9 mouse cellular contexts compared by ENCODE assay signal in the genomic region with DNA sequence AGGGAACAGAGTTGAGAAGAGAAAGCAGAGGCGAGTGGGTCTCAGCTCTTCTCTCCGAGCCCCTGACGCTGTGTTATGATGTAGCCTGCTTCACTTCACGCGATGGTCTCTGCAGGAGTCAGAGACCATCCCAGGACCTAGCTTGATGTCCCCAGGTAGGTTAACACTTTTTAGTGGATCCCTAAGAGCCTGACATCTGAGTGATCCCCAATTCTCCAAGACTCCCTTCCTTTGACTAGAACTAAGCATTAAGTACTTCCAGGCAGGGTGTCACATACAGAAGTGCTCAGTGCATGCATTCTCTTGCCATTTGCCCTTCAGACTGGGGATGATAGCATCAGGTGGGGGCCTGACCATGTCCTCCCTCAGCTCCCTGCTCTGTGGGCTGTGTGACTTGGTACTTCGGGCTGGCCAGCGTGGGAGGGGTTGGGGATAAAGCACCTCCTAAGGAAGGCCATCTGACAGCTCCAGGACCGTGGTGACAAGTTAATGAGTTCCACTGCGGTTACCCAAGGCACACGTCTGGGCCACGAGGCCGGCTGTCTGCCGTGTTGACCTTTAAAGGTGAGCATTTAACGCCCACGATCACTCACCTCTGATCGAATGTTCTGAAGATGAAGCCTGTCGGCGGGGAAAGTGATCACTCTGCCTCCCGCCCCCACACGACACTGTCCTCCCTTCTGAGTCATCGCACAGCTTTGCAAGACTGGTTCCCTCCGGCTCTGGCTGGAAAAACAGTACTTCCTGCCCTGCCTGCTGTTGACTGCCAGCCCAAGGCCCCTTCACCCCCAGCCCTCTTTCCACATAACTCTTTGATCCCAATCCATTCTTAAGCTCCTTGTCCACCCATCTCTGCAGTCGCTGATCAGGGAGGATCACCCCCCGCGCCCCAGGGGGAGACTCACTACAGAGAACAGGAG.
DNase-seq lines count a peak whose midpoint lies in the region; ATAC-seq and TF ChIP-seq lines count a peak whose summit lies in the region.
"Had no signal": no experiment of that assay in that cellular context is flagged by ENCODE, and none has a peak within 500 bp of the region (broad histone marks: within the 10 kb centered on the region; RNA-seq: fewer than 3 reads in every experiment).

No protein-coding gene starts in this region.

- H3K27ac ChIP-seq in hindbrain, embryonic 12.5 days: peak overlapping the region; percentile 40; the same call in 1 of the 2 replicates
- H3K27ac ChIP-seq in hindbrain, embryonic 11.5 days (ENCODE audit: low read depth, low read length): no peak overlapping the region
- H3K27ac ChIP-seq in thymus, adult 2 months (ENCODE audit: control insufficient read depth, insufficient read depth, low read length): no peak overlapping the region
- H3K27ac ChIP-seq: heart, embryonic 15.5 days had no signal

- no peaks in the 10 kb centered on the region for H3K36me3 ChIP-seq in hindbrain, embryonic 12.5 days
- no peaks in the 10 kb centered on the region for H3K36me3 ChIP-seq in hindbrain, embryonic 11.5 days (ENCODE audit: control insufficient read depth, insufficient read depth, low read length)
- H3K36me3 ChIP-seq in thymus, adult 2 months (ENCODE audit: control insufficient read depth, insufficient read depth, low read length): no peaks in the 10 kb centered on the region
- H3K36me3 ChIP-seq: heart, embryonic 15.5 days had no signal

- no peak for ATAC-seq in hindbrain, embryonic 12.5 days (ENCODE audit: low FRiP score)
- ATAC-seq in hindbrain, embryonic 11.5 days (ENCODE audit: low FRiP score): no peak

- TF ChIP-seq POLR2A in thymus, adult 2 months (IDR thresholded peaks at IDR 0.05; ENCODE audit: control insufficient read depth, extremely low read depth, insufficient read depth, low read length, poor library complexity): no peak

- TF ChIP-seq CTCF in thymus, adult 2 months (IDR thresholded peaks at IDR 0.05; ENCODE audit: borderline replicate concordance, control insufficient read depth, extremely low read depth, insufficient read depth, low read length, poor library complexity): no peak

- 67% methylated on average over 25 of the region's 25 CpGs for WGBS in hindbrain, embryonic 12.5 days
- WGBS in hindbrain, embryonic 11.5 days: 68% methylated on average over 25 of the region's 25 CpGs
- 74% methylated on average over 25 of the region's 25 CpGs for WGBS in thymus, adult 2 months

- H3K27me3 ChIP-seq in hindbrain, embryonic 12.5 days: peaks cover 5% of the 10 kb centered on the region
- H3K27me3 ChIP-seq in hindbrain, embryonic 11.5 days (ENCODE audit: control insufficient read depth, insufficient read depth, low read length): no peaks in the 10 kb centered on the region
- H3K27me3 ChIP-seq in thymus, adult 2 months (ENCODE audit: control insufficient read depth, insufficient read depth, low read length): no peaks in the 10 kb centered on the region; the same call in 1 of the 2 replicates

- peaks cover 11% of the 10 kb centered on the region for H3K4me1 ChIP-seq in hindbrain, embryonic 12.5 days
- peaks cover 4% of the 10 kb centered on the region; the same call in 1 of the 2 replicates for H3K4me1 ChIP-seq in hindbrain, embryonic 11.5 days (replicated peaks; ENCODE audit: control insufficient read depth, insufficient read depth, low read length)
- H3K4me1 ChIP-seq in thymus, adult 2 months (replicated peaks; ENCODE audit: control insufficient read depth, insufficient read depth, low read length): 0 out of 2 replicates have a peak, but pooled peaks cover 2% of the 10 kb centered on the region
- H3K4me1 ChIP-seq: heart, embryonic 15.5 days had no signal

- H3K4me3 ChIP-seq in hindbrain, embryonic 12.5 days: no peak overlapping the region
- H3K4me3 ChIP-seq in hindbrain, embryonic 11.5 days (ENCODE audit: low read depth, low read length): no peak overlapping the region
- no peak overlapping the region for H3K4me3 ChIP-seq in thymus, adult 2 months (ENCODE audit: control insufficient read depth, insufficient read depth, low read length)
- H3K4me3 ChIP-seq: heart, embryonic 15.5 days had no signal

- H3K9ac ChIP-seq in hindbrain, embryonic 12.5 days: no peak overlapping the region
- H3K9ac ChIP-seq in hindbrain, embryonic 11.5 days (ENCODE audit: low read depth, low read length): no peak overlapping the region
- H3K9ac ChIP-seq: heart, embryonic 15.5 days had no signal

- no peak for DNase-seq in hindbrain, embryonic 11.5 days (ENCODE audit: low spot score)
- peak; percentile 90 for DNase-seq in 3T3-L1 (ENCODE audit: low read depth, low spot score)
- DNase-seq in adipocyte (ENCODE audit: low spot score): peak; percentile 80
- DNase-seq in induced T-regulatory cell, adult 2 months (ENCODE audit: low read depth): peak; percentile 77
- no peak for DNase-seq in layer of hippocampus, adult 9-10 months (ENCODE audit: low spot score)
- no peak for DNase-seq in thymus, adult 2 months
- no peak for DNase-seq in cerebellum, adult 9-11 months

- no peak overlapping the region for H3K4me2 ChIP-seq in hindbrain, embryonic 12.5 days (replicated peaks)
- no peak overlapping the region for H3K4me2 ChIP-seq in hindbrain, embryonic 11.5 days (replicated peaks; ENCODE audit: low read depth, low read length)
- H3K4me2 ChIP-seq: heart, embryonic 15.5 days had no signal

- H3K9me3 ChIP-seq in hindbrain, embryonic 12.5 days (replicated peaks): no peaks in the 10 kb centered on the region
- no peaks in the 10 kb centered on the region for H3K9me3 ChIP-seq in hindbrain, embryonic 11.5 days (ENCODE audit: control insufficient read depth, low read length)
- H3K9me3 ChIP-seq: heart, embryonic 15.5 days had no signal

Comparison
In these comparisons a context has a peak if more than half of its experiments do, and no peak if none do; other contexts are left out.
1. DNase-seq: peak in 3T3-L1 (single experiment), adipocyte (single experiment) and induced T-regulatory cell, adult 2 months (single experiment); none in hindbrain, embryonic 11.5 days (single experiment), layer of hippocampus, adult 9-10 months (single experiment), thymus, adult 2 months (single experiment) and cerebellum, adult 9-11 months (single experiment).